Mouse (Mus musculus): ENCODE results near the gene Capns1. TPM values are rescaled to one million over a fixed set of nuclear protein-coding genes. Genes with fewer than 3 reads are reported as not detected.
"Not testable (repeated sequence)": the region's sequence is repeated elsewhere in the genome, so short reads cannot be mapped to it uniquely, and the experiment has no call there.

Capns1 gene
- polyA plus RNA-seq, 1 experiment from 2014 or later = 68.4 TPM

- Histone ChIP-seq H3K27ac (ENCODE audit: low read length) (no peak overlapping the region), H3K9ac (replicated peaks; ENCODE audit: low read depth, low read length) (no peak overlapping the region), H3K4me1 (replicated peaks; ENCODE audit: control insufficient read depth, insufficient read depth, low read length) (no peaks in the 10 kb centered on the region), H3K36me3 (ENCODE audit: control insufficient read depth, insufficient read depth) (no peaks in the 10 kb centered on the region), H3K27me3 (replicated peaks; ENCODE audit: control insufficient read depth, insufficient read depth, low read length) (0 out of 2 replicates have a peak, but pooled peaks cover 2% of the 10 kb centered on the region), H3K4me2 (ENCODE audit: low read length) (no peak overlapping the region), H3K9me3 (ENCODE audit: control insufficient read depth, low read length) (no peaks in the 10 kb centered on the region), H3K4me3 (replicated peaks; ENCODE audit: low read length) (no peak overlapping the region)
- WGBS = 18% methylated on average over 4 of the region's 4 CpGs
- no peak for ATAC-seq
These were observed 12.4 kb upstream of the Capns1 start for GRCm38 (mm10) chr7:30211025-30211424.

- H3K9me3 ChIP-seq (ENCODE audit: control insufficient read depth, low read length); H3K27ac ChIP-seq (ENCODE audit: low read length); H3K27me3 ChIP-seq (replicated peaks; ENCODE audit: control insufficient read depth, insufficient read depth, low read length); H3K36me3 ChIP-seq (ENCODE audit: control insufficient read depth, insufficient read depth); H3K9ac ChIP-seq (replicated peaks; ENCODE audit: low read depth, low read length); H3K4me1 ChIP-seq (replicated peaks; ENCODE audit: control insufficient read depth, insufficient read depth, low read length); ATAC-seq; H3K4me3 ChIP-seq (replicated peaks; ENCODE audit: low read length); H3K4me2 ChIP-seq (ENCODE audit: low read length): not testable (repeated sequence)
- WGBS = 61% methylated on average over 5 of the region's 5 CpGs
These were observed 7.8 kb upstream of the Capns1 start for GRCm38 (mm10) chr7:30206364-30206763.

- 3% methylated on average over 2 of the region's 2 CpGs for WGBS
- no peak for ATAC-seq
- H3K9me3 ChIP-seq (ENCODE audit: control insufficient read depth, low read length) = no peaks in the 10 kb centered on the region
- no peak overlapping the region for H3K4me2 ChIP-seq (ENCODE audit: low read length)
- H3K27ac ChIP-seq (ENCODE audit: low read length) = no peak overlapping the region
- H3K4me1 ChIP-seq (replicated peaks; ENCODE audit: control insufficient read depth, insufficient read depth, low read length) = no peaks in the 10 kb centered on the region
- H3K9ac ChIP-seq (replicated peaks; ENCODE audit: low read depth, low read length) = no peak overlapping the region
- H3K27me3 ChIP-seq (replicated peaks; ENCODE audit: control insufficient read depth, insufficient read depth, low read length) = 0 out of 2 replicates have a peak, but pooled peaks cover 2% of the 10 kb centered on the region
- H3K4me3 ChIP-seq (replicated peaks; ENCODE audit: low read length) = no peak overlapping the region
- no peaks in the 10 kb centered on the region for H3K36me3 ChIP-seq (ENCODE audit: control insufficient read depth, insufficient read depth)
These were observed 6.8 kb upstream of the Capns1 start for GRCm38 (mm10) chr7:30205383-30205782.

GRCm38 (mm10) chr7:30204380-30204779 is 5.8 kb upstream of the Capns1 start:
- H3K36me3 ChIP-seq (ENCODE audit: control insufficient read depth, insufficient read depth) = no peaks in the 10 kb centered on the region
- H3K4me3 ChIP-seq (replicated peaks; ENCODE audit: low read length) = no peak overlapping the region
- ATAC-seq = no peak

GRCm38 (mm10) chr7:30202895-30203690 is 4.5 kb upstream of the Capns1 start:
- Histone ChIP-seq H3K4me1 (replicated peaks; ENCODE audit: control insufficient read depth, insufficient read depth, low read length) (peaks cover 8% of the 10 kb centered on the region), H3K27ac (ENCODE audit: low read length) (no peak overlapping the region), H3K27me3 (replicated peaks; ENCODE audit: control insufficient read depth, insufficient read depth, low read length) (0 out of 2 replicates have a peak, but pooled peaks cover 2% of the 10 kb centered on the region), H3K36me3 (ENCODE audit: control insufficient read depth, insufficient read depth) (no peaks in the 10 kb centered on the region), H3K9me3 (ENCODE audit: control insufficient read depth, low read length) (no peaks in the 10 kb centered on the region), H3K4me3 (replicated peaks; ENCODE audit: low read length) (no peak overlapping the region), H3K4me2 (ENCODE audit: low read length) (no peak overlapping the region), H3K9ac (replicated peaks; ENCODE audit: low read depth, low read length) (no peak overlapping the region)
- no peak for ATAC-seq
- 84% methylated on average over 11 of the region's 11 CpGs for WGBS

More at GRCm38 (mm10) chr7:30204380-30204779, 5.8 kb upstream of the Capns1 start:
- Histone ChIP-seq H3K27ac (ENCODE audit: low read length) (no peak overlapping the region), H3K4me1 (replicated peaks; ENCODE audit: control insufficient read depth, insufficient read depth, low read length) (no peaks in the 10 kb centered on the region), H3K4me2 (ENCODE audit: low read length) (no peak overlapping the region), H3K9ac (replicated peaks; ENCODE audit: low read depth, low read length) (no peak overlapping the region), H3K9me3 (ENCODE audit: control insufficient read depth, low read length) (no peaks in the 10 kb centered on the region), H3K27me3 (replicated peaks; ENCODE audit: control insufficient read depth, insufficient read depth, low read length) (0 out of 2 replicates have a peak, but pooled peaks cover 2% of the 10 kb centered on the region)
- WGBS = 17% methylated on average over 8 of the region's 8 CpGs

GRCm38 (mm10) chr7:30200661-30201060 is 2.0 kb upstream of the Capns1 start:
- H3K36me3 ChIP-seq (ENCODE audit: control insufficient read depth, insufficient read depth); H3K27me3 ChIP-seq (replicated peaks; ENCODE audit: control insufficient read depth, insufficient read depth, low read length); H3K4me1 ChIP-seq (replicated peaks; ENCODE audit: control insufficient read depth, insufficient read depth, low read length); H3K27ac ChIP-seq (ENCODE audit: low read length); H3K9me3 ChIP-seq (ENCODE audit: control insufficient read depth, low read length); H3K9ac ChIP-seq (replicated peaks; ENCODE audit: low read depth, low read length); ATAC-seq; H3K4me3 ChIP-seq (replicated peaks; ENCODE audit: low read length); H3K4me2 ChIP-seq (ENCODE audit: low read length): not testable (repeated sequence)
- 90% methylated on average over 5 of the region's 5 CpGs for WGBS

GRCm38 (mm10) chr7:30200200-30200599 is 1.6 kb upstream of the Capns1 start:
- no peak overlapping the region for H3K4me3 ChIP-seq (replicated peaks; ENCODE audit: low read length)
- WGBS = 77% methylated on average over 5 of the region's 5 CpGs
- no peaks in the 10 kb centered on the region for H3K9me3 ChIP-seq (ENCODE audit: control insufficient read depth, low read length)
- H3K36me3 ChIP-seq (ENCODE audit: control insufficient read depth, insufficient read depth) = no peaks in the 10 kb centered on the region
- peaks cover 8% of the 10 kb centered on the region for H3K4me1 ChIP-seq (replicated peaks; ENCODE audit: control insufficient read depth, insufficient read depth, low read length)
- no peak overlapping the region for H3K27ac ChIP-seq (ENCODE audit: low read length)
- H3K4me2 ChIP-seq (ENCODE audit: low read length) = no peak overlapping the region
- no peak overlapping the region for H3K9ac ChIP-seq (replicated peaks; ENCODE audit: low read depth, low read length)
- no peaks in the 10 kb centered on the region for H3K27me3 ChIP-seq (replicated peaks; ENCODE audit: control insufficient read depth, insufficient read depth, low read length)
- ATAC-seq = no peak

- WGBS = 83% methylated on average over 18 of the region's 18 CpGs
- Histone ChIP-seq H3K4me3 (replicated peaks; ENCODE audit: low read length) (no peak overlapping the region), H3K36me3 (ENCODE audit: control insufficient read depth, insufficient read depth) (no peaks in the 10 kb centered on the region), H3K9me3 (ENCODE audit: control insufficient read depth, low read length) (no peaks in the 10 kb centered on the region), H3K4me2 (ENCODE audit: low read length) (no peak overlapping the region), H3K9ac (replicated peaks; ENCODE audit: low read depth, low read length) (no peak overlapping the region), H3K27me3 (replicated peaks; ENCODE audit: control insufficient read depth, insufficient read depth, low read length) (no peaks in the 10 kb centered on the region), H3K27ac (ENCODE audit: low read length) (no peak overlapping the region), H3K4me1 (replicated peaks; ENCODE audit: control insufficient read depth, insufficient read depth, low read length) (peaks cover 11% of the 10 kb centered on the region)
- ATAC-seq = no peak
These were observed 1.0 kb upstream of the Capns1 start for GRCm38 (mm10) chr7:30199498-30200139.

- no peak overlapping the region for H3K27ac ChIP-seq (ENCODE audit: low read length)
- H3K27me3 ChIP-seq (replicated peaks; ENCODE audit: control insufficient read depth, insufficient read depth, low read length) = no peaks in the 10 kb centered on the region
- H3K4me2 ChIP-seq (ENCODE audit: low read length) = no peak overlapping the region
- H3K9ac ChIP-seq (replicated peaks; ENCODE audit: low read depth, low read length) = no peak overlapping the region
- H3K9me3 ChIP-seq (ENCODE audit: control insufficient read depth, low read length) = no peaks in the 10 kb centered on the region
- 77% methylated on average over 5 of the region's 5 CpGs for WGBS
- H3K4me3 ChIP-seq (replicated peaks; ENCODE audit: low read length) = no peak overlapping the region
- no peaks in the 10 kb centered on the region for H3K36me3 ChIP-seq (ENCODE audit: control insufficient read depth, insufficient read depth)
- ATAC-seq = no peak
- H3K4me1 ChIP-seq (replicated peaks; ENCODE audit: control insufficient read depth, insufficient read depth, low read length) = peaks cover 20% of the 10 kb centered on the region
These were observed 950 bp downstream of the Capns1 start for GRCm38 (mm10) chr7:30197592-30198129.

Data from forebrain, embryonic 16.5 days (tissue).